Mouse (Mus musculus) E14TG2a.4 (cell line): ENCODE results near the gene Fam117a.

Experiments used
- CTCF ChIP-seq: conservative IDR thresholded peaks from 2 replicates; pipeline ENCODE4 v1.5.1; 2014; ENCODE audit warnings: low read length
- NANOG ChIP-seq: IDR thresholded peaks from 2 replicates; pipeline ENCODE4 v1.6.1; 2014; ENCODE audit warnings: borderline replicate concordance, low read length, mixed read lengths
- POU5F1 ChIP-seq: IDR thresholded peaks from 2 replicates; pipeline ENCODE4 v1.6.1; 2014; ENCODE audit warnings: low read length, borderline replicate concordance

DNA sequence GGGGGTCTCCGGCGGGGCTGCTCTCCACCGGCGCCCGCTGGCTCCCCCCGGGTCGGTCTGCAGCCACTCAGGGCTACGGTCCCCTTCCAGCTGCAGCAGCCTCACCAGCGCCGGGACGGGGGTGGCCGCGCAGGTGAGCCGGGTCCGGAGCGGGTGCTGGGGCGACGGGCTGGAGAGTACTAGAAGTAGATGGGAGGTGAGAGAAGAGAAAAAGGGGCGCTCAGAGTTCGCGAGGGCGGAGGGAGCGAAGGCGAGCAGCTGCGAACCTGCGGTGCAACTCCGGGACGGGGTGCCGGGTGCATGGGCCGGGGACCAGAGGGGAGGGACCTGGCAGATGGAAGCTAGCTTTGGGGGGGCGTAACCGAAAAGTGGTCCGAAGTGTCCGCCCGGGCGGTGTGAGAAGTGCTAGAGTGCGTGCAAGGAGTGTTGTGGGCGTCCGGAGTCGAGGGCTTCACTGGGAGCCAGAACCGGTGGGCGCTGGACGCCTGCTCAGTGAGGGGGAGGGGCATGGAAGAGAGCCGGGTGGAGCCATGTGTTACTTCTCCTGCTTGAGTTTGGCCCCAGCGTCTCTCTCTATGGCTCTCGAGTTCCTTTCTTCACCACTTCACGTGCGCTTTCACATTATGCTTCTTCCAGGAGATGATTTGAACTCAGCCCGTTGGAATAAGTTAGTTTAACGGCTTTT, 453 bp downstream of the Fam117a start:
- TF ChIP-seq CTCF (no peak), NANOG (no peak), POU5F1 (no peak)
